9 mouse cellular contexts compared by ENCODE assay signal in genomic region chr6:4982686-4983162, GRCm38 (mm10).
A peak's percentile ranks its signal among the peaks of the same experiment; 100 is the strongest.
DNase-seq lines count a peak whose midpoint lies in the region; ATAC-seq lines count a peak whose summit lies in the region.
"Had no signal": no experiment of that assay in that cellular context is flagged by ENCODE, and none has a peak within 500 bp of the region (broad histone marks: within the 10 kb centered on the region; RNA-seq: fewer than 3 reads in every experiment).

No protein-coding gene starts in this region.

- no peaks in the 10 kb centered on the region for H3K4me1 ChIP-seq in neural tube, embryonic 15.5 days
- peaks cover 8% of the 10 kb centered on the region; the same call in 1 of the 2 replicates for H3K4me1 ChIP-seq in forebrain, embryonic 12.5 days
- 0 out of 2 replicates have a peak, but pooled peaks cover 3% of the 10 kb centered on the region for H3K4me1 ChIP-seq in limb, embryonic 12.5 days (replicated peaks)
- H3K4me1 ChIP-seq in stomach, embryonic 16.5 days (ENCODE audit: control insufficient read depth, insufficient read depth, low read length), result no peaks in the 10 kb centered on the region

- ATAC-seq in neural tube, embryonic 15.5 days (ENCODE audit: low FRiP score), result no peak; the same call in 1 of the 2 replicates
- 0 out of 2 replicates have a peak, but pooled peaks have one; percentile 53 for ATAC-seq in forebrain, embryonic 12.5 days (ENCODE audit: low FRiP score)
- ATAC-seq in limb, embryonic 12.5 days (ENCODE audit: insufficient number of reproducible peaks, insufficient read depth, low FRiP score, low TSS enrichment, low read depth), result no peak
- peak; percentile 91 for ATAC-seq in stomach, embryonic 16.5 days (ENCODE audit: insufficient read depth, low FRiP score)

- no peaks in the 10 kb centered on the region for H3K9me3 ChIP-seq in neural tube, embryonic 15.5 days (replicated peaks)
- no peaks in the 10 kb centered on the region for H3K9me3 ChIP-seq in forebrain, embryonic 12.5 days
- H3K9me3 ChIP-seq in limb, embryonic 12.5 days, result no peaks in the 10 kb centered on the region
- no peaks in the 10 kb centered on the region for H3K9me3 ChIP-seq in stomach, embryonic 16.5 days (replicated peaks; ENCODE audit: control insufficient read depth, low read length)
- H3K9me3 ChIP-seq: liver, embryonic 13.5 days had no signal

- H3K4me2 ChIP-seq in neural tube, embryonic 15.5 days, result no peak overlapping the region
- H3K4me2 ChIP-seq in forebrain, embryonic 12.5 days, result no peak overlapping the region
- no peak overlapping the region for H3K4me2 ChIP-seq in limb, embryonic 12.5 days
- H3K4me2 ChIP-seq in stomach, embryonic 16.5 days (ENCODE audit: low read depth, low read length), result peak overlapping the region; percentile 31; the same call in 1 of the 2 replicates
- H3K4me2 ChIP-seq: liver, embryonic 13.5 days had no signal

- H3K27ac ChIP-seq in neural tube, embryonic 15.5 days (replicated peaks), result no peak overlapping the region
- H3K27ac ChIP-seq in forebrain, embryonic 12.5 days, result no peak overlapping the region
- peak overlapping the region; percentile 74 for H3K27ac ChIP-seq in limb, embryonic 12.5 days
- H3K27ac ChIP-seq in stomach, embryonic 16.5 days (ENCODE audit: low read length), result peak overlapping the region; percentile 73
- H3K27ac ChIP-seq: liver, embryonic 13.5 days had no signal

- no peak overlapping the region for H3K9ac ChIP-seq in neural tube, embryonic 15.5 days (replicated peaks)
- H3K9ac ChIP-seq in forebrain, embryonic 12.5 days, result no peak overlapping the region
- no peak overlapping the region for H3K9ac ChIP-seq in limb, embryonic 12.5 days (replicated peaks)
- H3K9ac ChIP-seq in stomach, embryonic 16.5 days (ENCODE audit: low read length), result no peak overlapping the region
- H3K9ac ChIP-seq: liver, embryonic 13.5 days had no signal

- DNase-seq in neural tube, embryonic 10.5 days (ENCODE audit: extremely low spot score, low spot score), result peak; percentile 51
- DNase-seq in thymus, postnatal 4 days, result no peak
- DNase-seq in cerebellum, adult 18-20 months, result no peak
- DNase-seq in adrenal gland, postnatal 25 days, result no peak
- DNase-seq: liver, embryonic 13.5 days had no signal

- H3K36me3 ChIP-seq in neural tube, embryonic 15.5 days, result no peaks in the 10 kb centered on the region
- no peaks in the 10 kb centered on the region for H3K36me3 ChIP-seq in forebrain, embryonic 12.5 days (replicated peaks)
- no peaks in the 10 kb centered on the region for H3K36me3 ChIP-seq in limb, embryonic 12.5 days
- no peaks in the 10 kb centered on the region for H3K36me3 ChIP-seq in stomach, embryonic 16.5 days (ENCODE audit: control insufficient read depth, insufficient read depth, low read length)
- H3K36me3 ChIP-seq: liver, embryonic 13.5 days had no signal

- WGBS in neural tube, embryonic 15.5 days, result 54% methylated on average over 9 of the region's 9 CpGs
- WGBS in forebrain, embryonic 12.5 days, result 42% methylated on average over 9 of the region's 9 CpGs
- 54% methylated on average over 9 of the region's 9 CpGs for WGBS in limb, embryonic 12.5 days
- 51% methylated on average over 9 of the region's 9 CpGs for WGBS in stomach, embryonic 16.5 days

- H3K27me3 ChIP-seq in neural tube, embryonic 15.5 days (replicated peaks), result no peaks in the 10 kb centered on the region
- no peaks in the 10 kb centered on the region for H3K27me3 ChIP-seq in forebrain, embryonic 12.5 days
- H3K27me3 ChIP-seq in limb, embryonic 12.5 days, result no peaks in the 10 kb centered on the region
- H3K27me3 ChIP-seq in stomach, embryonic 16.5 days (ENCODE audit: control insufficient read depth, insufficient read depth, low read length), result no peaks in the 10 kb centered on the region
- H3K27me3 ChIP-seq: liver, embryonic 13.5 days had no signal

- no peak overlapping the region for H3K4me3 ChIP-seq in neural tube, embryonic 15.5 days (replicated peaks)
- no peak overlapping the region for H3K4me3 ChIP-seq in forebrain, embryonic 12.5 days (replicated peaks)
- H3K4me3 ChIP-seq in limb, embryonic 12.5 days (replicated peaks), result no peak overlapping the region
- H3K4me3 ChIP-seq in stomach, embryonic 16.5 days (replicated peaks; ENCODE audit: low read length), result no peak overlapping the region
- H3K4me3 ChIP-seq: liver, embryonic 13.5 days had no signal

Comparison
In these comparisons a context has a peak if more than half of its experiments do, and no peak if none do; other contexts are left out.
1. ATAC-seq: peak in forebrain, embryonic 12.5 days (single experiment) and stomach, embryonic 16.5 days (single experiment); none in neural tube, embryonic 15.5 days (single experiment) and limb, embryonic 12.5 days (single experiment).
2. H3K27ac ChIP-seq: peak in limb, embryonic 12.5 days (single experiment) and stomach, embryonic 16.5 days (single experiment); none in neural tube, embryonic 15.5 days (single experiment) and forebrain, embryonic 12.5 days (single experiment).